Mouse (Mus musculus) limb, embryonic 14.5 days (tissue): Measurements from ENCODE around the gene Opa3. TPM values are rescaled to one million over a fixed set of nuclear protein-coding genes. Genes with fewer than 3 reads are reported as not detected.

Experiments used
- ATAC-seq: fragments of 200-750 bp; cut with Nextera tagmentation; 2 replicates; pipeline ENCODE4 v1.8.0; 2017; ENCODE audit warnings: low read depth, moderate number of reproducible peaks, moderate TSS enrichment; ENCODE audit not compliant: low FRiP score
- DNase-seq: peaks from one replicate; pipeline ENCODE4 v3.0.0-alpha.2; 2015; ENCODE audit warnings: low spot score
- H3K27ac ChIP-seq: fragments of 300-500 bp; sonication (generic); replicated peaks from 2 replicates; pipeline ENCODE4 v1.5.1; 2014; ENCODE audit warnings: low read depth, mild to moderate bottlenecking, low read length, moderate library complexity, mixed read lengths
- H3K27me3 ChIP-seq: fragments of 300-500 bp; sonication (generic); 2 replicates; pipeline ENCODE4 v1.6.1; 2014; ENCODE audit warnings: low read length, mixed read lengths; ENCODE audit not compliant: control insufficient read depth, insufficient read depth
- H3K36me3 ChIP-seq: fragments of 300-500 bp; sonication (generic); 2 replicates; pipeline ENCODE4 v1.6.1; 2014; ENCODE audit warnings: mild to moderate bottlenecking, low read length, moderate library complexity, mixed read lengths; ENCODE audit not compliant: control insufficient read depth, insufficient read depth
- H3K4me1 ChIP-seq: fragments of 300-500 bp; sonication (generic); 2 replicates; pipeline ENCODE4 v1.6.1; 2014; ENCODE audit warnings: antibody characterized with exemption, low read length, mixed read lengths; ENCODE audit not compliant: control insufficient read depth, insufficient read depth
- H3K4me2 ChIP-seq: fragments of 300-500 bp; sonication (generic); replicated peaks from 2 replicates; pipeline ENCODE4 v1.6.1; 2014; ENCODE audit warnings: low read depth, mild to moderate bottlenecking, low read length, moderate library complexity; ENCODE audit not compliant: severe bottlenecking
- H3K4me3 ChIP-seq: fragments of 300-500 bp; sonication (generic); replicated peaks from 2 replicates; pipeline ENCODE4 v1.5.1; 2014; ENCODE audit warnings: low read length
- H3K9ac ChIP-seq: fragments of 300-500 bp; sonication (generic); 2 replicates; pipeline ENCODE4 v1.6.1; 2014; ENCODE audit warnings: mild to moderate bottlenecking, low read depth, low read length, moderate library complexity; ENCODE audit not compliant: severe bottlenecking
- H3K9me3 ChIP-seq: fragments of 300-500 bp; sonication (generic); 2 replicates; pipeline ENCODE4 v1.6.1; 2016; ENCODE audit warnings: low read length; ENCODE audit not compliant: control insufficient read depth
- POLR2A ChIP-seq: fragments of 200-500 bp; IDR thresholded peaks from 2 replicates; pipeline ENCODE4 v1.8.0; 2012; ENCODE audit warnings: inconsistent platforms, mild to moderate bottlenecking, moderate library complexity, borderline replicate concordance; ENCODE audit not compliant: insufficient read depth, insufficient read length; ENCODE audit errors: extremely low read depth
- WGBS: fragments of 180-500 bp; shearing (Covaris S2); extraction: QIAGEN DNeasy Blood & Tissue Kit; methylation state at CpG from one replicate; pipeline ENCODE4 v1.1.7; 2014; 5-methylcytosine and 5-hydroxymethylcytosine counted together
- polyA plus RNA-seq, 2 experiments: library from polyadenylated mRNA; depleted of rRNA in 1 of 2; stranded (reverse) in 1 of 2; unstranded in 1 of 2; fragments of >200 nt; fragmentation: Nextera tagmentation in 1 of 2; extraction: Ambion mirVana in 1 of 2; gene quantifications; 2 replicates each; pipeline versions ENCODE4 v1.2.1 to v1.2.3; 2012 to 2014

Opa3 gene
- polyA plus RNA-seq, 2 experiments, result 19.6 to 27.5 TPM

DNA sequence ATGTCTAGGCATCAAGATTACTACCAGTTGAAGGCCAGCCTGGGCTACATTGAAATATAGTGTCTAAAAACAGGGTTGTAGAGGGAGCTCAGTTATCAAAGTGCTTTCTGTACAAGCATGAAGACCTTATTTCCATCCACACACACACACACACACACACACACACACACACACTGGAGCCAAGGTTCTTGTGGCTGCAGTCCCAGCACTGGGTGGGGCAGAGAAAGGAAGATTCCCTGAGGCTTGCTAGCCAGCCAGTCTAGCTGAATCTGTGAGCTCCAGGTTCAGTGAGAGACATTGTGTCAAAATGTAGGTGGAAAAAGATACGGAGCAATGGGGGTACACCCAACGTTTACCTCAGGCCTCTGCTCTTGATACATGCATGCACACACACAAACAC is 43.9 kb upstream of the Opa3 start:
- ATAC-seq (no peak), DNase-seq (no peak)
- no peak overlapping the region for H3K4me2 ChIP-seq
- H3K4me3 ChIP-seq, result no peak overlapping the region
- WGBS, result 68% methylated on average over 2 of the region's 2 CpGs
- peaks cover 13% of the 10 kb centered on the region for H3K27me3 ChIP-seq
- no peak overlapping the region for H3K9ac ChIP-seq
- H3K27ac ChIP-seq, result no peak overlapping the region
- H3K9me3 ChIP-seq, result no peaks in the 10 kb centered on the region
- peaks cover 15% of the 10 kb centered on the region for H3K36me3 ChIP-seq
- no peak for TF ChIP-seq POLR2A
- H3K4me1 ChIP-seq, result peaks cover 16% of the 10 kb centered on the region

- no peak for ATAC-seq
- TF ChIP-seq POLR2A, result no peak
- no peak overlapping the region for H3K4me2 ChIP-seq
- no peak overlapping the region for H3K4me3 ChIP-seq
- peaks cover 15% of the 10 kb centered on the region for H3K36me3 ChIP-seq
- H3K9ac ChIP-seq, result no peak overlapping the region
- no peak overlapping the region for H3K27ac ChIP-seq
- peak; percentile 44 for DNase-seq
- 65% methylated on average over 6 of the region's 6 CpGs for WGBS
- H3K27me3 ChIP-seq, result peaks cover 8% of the 10 kb centered on the region
- no peaks in the 10 kb centered on the region for H3K9me3 ChIP-seq
- H3K4me1 ChIP-seq, result peaks cover 16% of the 10 kb centered on the region
Measured at GRCm38 (mm10) chr7:19184758-19185157, 43.4 kb upstream of the Opa3 start.

DNA sequence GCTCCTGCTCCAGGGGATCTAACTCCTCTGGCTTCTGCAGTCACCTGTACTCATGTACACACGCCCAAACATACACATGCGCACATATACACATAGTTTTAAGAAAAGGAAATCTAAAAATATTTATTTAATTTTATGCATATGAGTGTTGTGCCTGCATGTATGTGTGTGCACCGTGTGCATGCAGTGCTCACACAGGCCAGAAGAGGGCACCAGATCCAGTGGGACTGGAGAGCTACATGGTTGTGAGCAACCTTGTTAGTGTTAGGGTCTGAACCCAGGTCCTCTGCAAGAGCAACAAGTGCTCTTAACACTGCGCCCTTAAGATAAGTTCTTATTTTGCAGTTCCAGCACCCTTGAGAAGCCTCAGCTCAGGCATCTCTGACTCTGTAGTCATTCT is 33.5 kb upstream of the Opa3 start:
- H3K4me2 ChIP-seq, result no peak overlapping the region
- no peaks in the 10 kb centered on the region for H3K27me3 ChIP-seq
- ATAC-seq (no peak), DNase-seq (no peak)
- 0 out of 2 replicates have a peak, but pooled peaks cover 4% of the 10 kb centered on the region for H3K9me3 ChIP-seq
- no peaks in the 10 kb centered on the region for H3K4me1 ChIP-seq
- H3K4me3 ChIP-seq, result no peak overlapping the region
- no peak overlapping the region for H3K9ac ChIP-seq
- TF ChIP-seq POLR2A, result no peak
- 94% methylated on average over 4 of the region's 4 CpGs for WGBS
- no peak overlapping the region for H3K27ac ChIP-seq
- H3K36me3 ChIP-seq, result peaks cover 55% of the 10 kb centered on the region

DNA sequence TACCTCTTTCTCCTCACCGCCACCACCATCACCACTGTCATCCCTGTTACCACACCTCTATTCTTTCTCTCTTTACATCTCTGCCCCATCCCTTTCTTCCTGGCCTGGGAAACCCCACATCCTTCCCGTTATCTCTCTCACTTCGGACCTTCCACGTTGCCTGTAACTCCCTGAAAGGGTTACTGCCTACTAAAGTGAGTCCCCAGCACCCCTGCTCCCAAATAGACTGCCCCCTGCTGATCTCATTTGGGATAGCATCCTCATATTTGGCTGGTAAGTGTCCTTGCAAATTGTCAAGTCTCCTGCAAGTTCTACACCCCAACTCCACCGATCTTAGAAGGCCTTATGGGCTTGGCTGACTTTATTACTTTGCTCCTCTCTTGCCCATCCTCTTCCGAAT is 31.5 kb upstream of the Opa3 start:
- ATAC-seq (no peak), DNase-seq (no peak)
- H3K36me3 ChIP-seq, result peaks cover 57% of the 10 kb centered on the region
- no peak overlapping the region for H3K9ac ChIP-seq
- no peaks in the 10 kb centered on the region for H3K27me3 ChIP-seq
- no peak overlapping the region for H3K27ac ChIP-seq
- no peak overlapping the region for H3K4me3 ChIP-seq
- no peak overlapping the region for H3K4me2 ChIP-seq
- 62% methylated on average over 6 of the region's 6 CpGs for WGBS
- 0 out of 2 replicates have a peak, but pooled peaks cover 4% of the 10 kb centered on the region for H3K9me3 ChIP-seq
- no peaks in the 10 kb centered on the region for H3K4me1 ChIP-seq
- no peak for TF ChIP-seq POLR2A

DNA sequence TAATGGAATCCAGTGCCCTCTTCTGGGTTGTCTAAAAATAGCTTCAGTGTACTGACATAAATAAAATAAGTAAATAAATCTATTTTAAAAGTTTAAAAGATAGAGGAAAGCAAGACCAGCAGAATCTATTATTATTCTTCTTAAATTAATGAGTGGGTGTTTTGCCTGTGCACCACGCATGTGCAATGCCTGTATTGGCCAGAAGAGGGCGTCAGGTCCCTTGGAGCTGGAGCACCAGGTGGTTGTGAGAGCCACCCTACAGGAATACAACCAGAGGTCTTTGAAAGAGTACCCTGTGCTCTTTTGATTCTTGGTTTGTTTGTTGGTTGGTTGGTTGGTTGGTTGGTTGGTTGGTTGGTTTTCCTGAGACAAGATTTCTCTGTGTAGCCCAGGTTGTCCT is 30.1 kb upstream of the Opa3 start:
- no peak for TF ChIP-seq POLR2A
- no peaks in the 10 kb centered on the region for H3K27me3 ChIP-seq
- no peak overlapping the region for H3K4me2 ChIP-seq
- ATAC-seq (no peak), DNase-seq (no peak)
- 36% methylated on average over 2 of the region's 2 CpGs for WGBS
- no peak overlapping the region for H3K27ac ChIP-seq
- H3K9ac ChIP-seq, result no peak overlapping the region
- H3K4me1 ChIP-seq, result no peaks in the 10 kb centered on the region
- H3K36me3 ChIP-seq, result peaks cover 57% of the 10 kb centered on the region
- H3K9me3 ChIP-seq, result 0 out of 2 replicates have a peak, but pooled peaks cover 4% of the 10 kb centered on the region
- H3K4me3 ChIP-seq, result no peak overlapping the region

DNA sequence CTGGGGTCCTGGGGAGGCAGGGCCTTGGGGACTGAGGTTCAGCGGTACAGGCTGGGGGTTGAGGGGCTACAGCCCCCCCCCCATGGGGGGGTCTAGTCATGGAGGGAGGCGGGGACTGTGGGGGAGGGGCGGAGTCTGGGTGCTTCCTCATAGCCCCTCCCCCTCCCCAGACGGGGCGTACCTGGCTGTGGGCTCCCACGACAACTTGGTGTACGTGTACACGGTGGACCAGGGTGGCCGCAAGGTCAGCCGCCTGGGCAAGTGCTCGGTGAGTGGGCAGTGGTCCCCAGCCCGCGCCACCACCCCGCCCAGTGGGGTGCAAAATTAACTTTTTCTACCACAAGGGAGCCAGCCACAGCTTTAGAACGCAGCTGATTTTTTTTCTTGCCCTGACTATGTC is 26.5 kb upstream of the Opa3 start:
- Histone ChIP-seq H3K9ac (no peak overlapping the region), H3K36me3 (peaks cover 57% of the 10 kb centered on the region), H3K9me3 (no peaks in the 10 kb centered on the region), H3K4me1 (no peaks in the 10 kb centered on the region), H3K27me3 (no peaks in the 10 kb centered on the region), H3K4me2 (no peak overlapping the region), H3K27ac (no peak overlapping the region), H3K4me3 (no peak overlapping the region)
- TF ChIP-seq POLR2A, result no peak
- ATAC-seq, result no peak
- WGBS, result 66% methylated on average over 14 of the region's 15 CpGs
- DNase-seq, result no peak
